Comparison of ENCODE assay signal across 32 mouse cellular contexts in the genomic region with DNA sequence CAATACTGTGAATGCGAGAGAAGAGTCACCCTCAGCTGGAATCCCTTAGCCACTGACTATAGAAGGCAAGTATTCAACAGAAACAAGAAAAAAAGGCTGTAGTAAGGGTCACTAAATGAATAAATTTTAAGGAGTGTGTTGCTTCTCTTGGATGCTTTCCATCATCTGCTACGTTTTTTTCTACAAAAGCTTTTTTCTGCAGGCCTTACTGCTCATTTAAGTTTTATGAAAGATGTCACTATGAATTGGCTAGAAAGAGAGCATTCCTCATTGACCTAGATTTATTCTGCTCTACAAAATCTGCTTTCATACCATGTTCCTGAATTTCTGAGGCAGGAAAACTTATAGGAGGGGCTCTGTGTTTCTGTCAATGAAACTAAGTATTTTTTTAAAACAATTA. TPM values are rescaled to one million over a fixed set of nuclear protein-coding genes. Genes with fewer than 3 reads are reported as not detected.
"Had no signal": no experiment of that assay in that cellular context is flagged by ENCODE, and none has a peak within 500 bp of the region (broad histone marks: within the 10 kb centered on the region; RNA-seq: fewer than 3 reads in every experiment).

No protein-coding gene starts in this region.

- H3K9me3 ChIP-seq: limb, embryonic 10.5 days; limb, embryonic 12.5 days; limb, embryonic 13.5 days; limb, embryonic 15.5 days; liver, embryonic 12.5 days; liver, embryonic 13.5 days; liver, embryonic 15.5 days; lung, embryonic 15.5 days; megakaryocyte, embryonic 14.5 days; midbrain, embryonic 10.5 days; midbrain, embryonic 12.5 days; midbrain, embryonic 13.5 days; midbrain, embryonic 15.5 days had no signal

- DNase-seq: left cerebral cortex, postnatal 4 days; liver; liver, embryonic 13.5 days; liver, postnatal 0 days; lung, adult 18-20 months; lung, adult 2 months; lung, embryonic 14.5 days; lung, postnatal 10 days; lung, postnatal 14 days; lung, postnatal 36 days; lung, postnatal 4 days; midbrain, embryonic 14.5 days had no signal

- H3K4me1 ChIP-seq: limb, embryonic 10.5 days; limb, embryonic 12.5 days; limb, embryonic 13.5 days; limb, embryonic 15.5 days; liver, embryonic 12.5 days; liver, embryonic 13.5 days; liver, embryonic 15.5 days; lung, embryonic 15.5 days; megakaryocyte, embryonic 14.5 days; midbrain, embryonic 10.5 days; midbrain, embryonic 12.5 days; midbrain, embryonic 13.5 days; midbrain, embryonic 15.5 days had no signal

- H3K4me2 ChIP-seq: limb, embryonic 12.5 days; limb, embryonic 13.5 days; limb, embryonic 15.5 days; liver, embryonic 11.5 days; liver, embryonic 12.5 days; liver, embryonic 13.5 days; liver, embryonic 15.5 days; lung, embryonic 14.5 days; lung, embryonic 15.5 days; midbrain, embryonic 11.5 days; midbrain, embryonic 12.5 days; midbrain, embryonic 13.5 days; midbrain, embryonic 15.5 days had no signal

- H3K27me3 ChIP-seq: limb, embryonic 12.5 days; limb, embryonic 13.5 days; limb, embryonic 15.5 days; liver, embryonic 12.5 days; liver, embryonic 13.5 days; liver, embryonic 15.5 days; lung, embryonic 15.5 days; megakaryocyte, embryonic 14.5 days; midbrain, embryonic 12.5 days; midbrain, embryonic 13.5 days; midbrain, embryonic 15.5 days had no signal

- H3K27ac ChIP-seq: limb, embryonic 10.5 days; limb, embryonic 12.5 days; limb, embryonic 13.5 days; limb, embryonic 15.5 days; liver, embryonic 12.5 days; liver, embryonic 13.5 days; liver, embryonic 14.5 days; liver, embryonic 15.5 days; lung, embryonic 15.5 days; macrophage; midbrain, embryonic 10.5 days; midbrain, embryonic 12.5 days; midbrain, embryonic 13.5 days; midbrain, embryonic 15.5 days had no signal

- H3K9ac ChIP-seq: limb, embryonic 12.5 days; limb, embryonic 13.5 days; limb, embryonic 15.5 days; liver, embryonic 12.5 days; liver, embryonic 13.5 days; liver, embryonic 14.5 days; liver, embryonic 15.5 days; liver, postnatal 0 days; lung, embryonic 14.5 days; lung, embryonic 15.5 days; midbrain, embryonic 12.5 days; midbrain, embryonic 13.5 days; midbrain, embryonic 15.5 days had no signal

- H3K36me3 ChIP-seq: limb, embryonic 10.5 days; limb, embryonic 12.5 days; limb, embryonic 13.5 days; limb, embryonic 15.5 days; liver, embryonic 12.5 days; liver, embryonic 13.5 days; liver, embryonic 15.5 days; lung, embryonic 15.5 days; midbrain, embryonic 10.5 days; midbrain, embryonic 12.5 days; midbrain, embryonic 13.5 days; midbrain, embryonic 15.5 days had no signal

- H3K4me3 ChIP-seq: limb, embryonic 10.5 days; limb, embryonic 12.5 days; limb, embryonic 13.5 days; limb, embryonic 15.5 days; liver, embryonic 12.5 days; liver, embryonic 13.5 days; liver, embryonic 15.5 days; lung, embryonic 15.5 days; megakaryocyte, embryonic 14.5 days; midbrain, embryonic 10.5 days; midbrain, embryonic 12.5 days; midbrain, embryonic 13.5 days; midbrain, embryonic 15.5 days; myocyte had no signal

- ATAC-seq: liver, embryonic 12.5 days; liver, postnatal 0 days; lung, postnatal 0 days; midbrain, embryonic 13.5 days; midbrain, embryonic 15.5 days; midbrain, embryonic 16.5 days had no signal

RNA-seq across cellular contexts. Expression of a gene that starts 59.2 kb away (rescaled TPM):
- polyA plus RNA-seq: liver, adult 2 months; macrophage had no signal
